Mouse (Mus musculus) lung, postnatal 4 days (tissue): ENCODE measurements around the gene Sfxn1.
A peak's percentile ranks its signal among the peaks of the same experiment; 100 is the strongest.

Experiments
- DNase-seq, 2 experiments: peaks; one replicate each; pipeline ENCODE4 v3.0.0; 2021

Sfxn1 gene

DNA sequence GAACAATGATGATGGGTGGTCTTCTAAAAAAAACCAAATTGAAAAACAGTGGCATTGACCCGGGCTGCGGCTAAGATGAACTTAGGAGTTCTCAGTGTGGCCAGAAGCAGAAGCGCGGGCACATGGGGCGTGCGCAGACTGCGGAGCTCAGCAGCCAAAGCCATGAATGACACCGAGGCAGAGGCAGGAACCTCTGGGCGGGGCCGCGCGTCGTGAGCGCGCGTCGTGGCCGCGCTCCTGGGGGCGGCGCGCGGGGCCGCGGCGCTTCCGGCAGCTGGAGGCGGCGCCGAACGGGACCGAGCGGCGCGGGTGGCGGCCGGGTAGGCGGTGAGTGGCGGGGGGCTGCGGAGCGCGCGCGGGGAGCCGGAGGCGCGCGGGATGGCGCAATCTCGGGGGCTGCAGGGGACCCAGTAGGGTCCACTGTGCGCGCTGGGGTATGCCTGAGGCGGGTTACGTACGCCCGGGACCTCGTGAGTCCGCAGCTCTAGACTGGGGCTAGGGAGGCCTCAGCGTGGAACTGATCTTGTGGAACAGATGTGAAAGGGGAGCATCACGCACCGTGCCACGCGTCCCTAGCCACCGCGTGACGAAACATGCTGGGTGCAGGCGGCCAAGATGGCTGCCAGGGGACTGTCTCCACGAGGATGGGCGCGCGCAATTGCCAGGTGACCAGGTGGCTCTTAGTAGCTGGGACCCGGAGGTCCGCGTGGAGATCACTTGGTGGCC, at the start of gene Sfxn1:
Gene Sfxn1, plus strand, starts transcription at position 264 of the 726 bp plus-strand sequence.
- DNase-seq = peak; percentile 76 to 83

DNA sequence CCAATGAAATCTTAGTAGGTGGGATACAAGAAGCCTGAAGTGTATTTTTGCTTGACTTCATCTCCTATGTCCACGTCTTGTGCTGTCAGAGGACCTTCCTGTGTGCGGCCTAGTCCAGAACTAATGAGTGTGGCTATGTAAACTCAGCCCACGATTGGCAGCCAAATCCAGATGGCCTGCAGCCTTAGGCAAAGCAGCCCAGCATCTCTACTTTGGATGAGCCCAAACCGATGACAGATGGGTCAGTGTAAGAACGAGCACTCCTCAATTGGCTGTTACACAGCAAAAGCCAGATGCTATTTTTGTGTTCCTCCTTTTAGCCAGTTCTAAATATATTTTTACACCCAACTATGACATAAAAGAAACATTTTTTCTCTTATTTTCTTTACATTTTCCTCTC, 48.4 kb upstream of the Sfxn1 start:
- DNase-seq = peak in 1 of 2 experiments; percentile 27

DNA sequence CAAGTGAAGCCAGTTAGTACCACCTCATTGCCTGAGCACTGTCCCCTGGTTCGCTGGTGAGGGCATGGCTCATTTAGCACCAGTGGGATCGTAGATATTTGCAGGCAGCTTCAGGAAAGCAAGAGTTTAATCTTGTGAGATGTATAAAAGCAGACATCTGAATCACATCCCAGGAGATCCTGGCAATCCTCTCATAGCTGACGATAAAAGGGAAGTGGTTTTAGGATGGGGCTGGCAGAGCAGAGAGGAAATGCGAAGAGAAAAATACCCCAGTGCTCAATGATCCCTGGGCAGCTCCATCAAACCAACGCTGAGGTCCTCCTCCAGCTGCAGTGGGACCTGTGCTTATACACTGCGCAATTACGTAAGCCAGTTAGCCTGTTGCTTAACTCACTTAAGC, 44.6 kb upstream of the Sfxn1 start:
- no peak for DNase-seq

DNA sequence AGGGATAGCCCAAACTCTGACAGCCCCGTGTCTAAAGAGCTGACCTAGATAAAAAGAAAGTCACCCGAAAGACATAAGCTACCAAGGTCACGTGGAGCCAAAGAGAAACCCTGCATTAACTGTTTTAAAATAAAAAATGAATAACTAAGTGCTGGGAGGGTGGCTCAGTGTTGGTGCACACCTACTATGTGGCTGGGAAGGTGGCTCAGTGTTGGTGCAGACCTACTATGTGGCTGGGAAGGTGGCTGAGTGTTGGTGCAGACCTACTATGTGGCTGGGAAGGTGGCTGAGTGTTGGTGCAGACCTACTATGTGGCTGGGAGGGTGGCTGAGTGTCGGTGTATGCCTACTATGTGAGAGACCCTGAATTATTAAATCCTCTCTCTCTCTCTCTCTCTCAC, 38.0 kb upstream of the Sfxn1 start:
- DNase-seq = no peak

DNA sequence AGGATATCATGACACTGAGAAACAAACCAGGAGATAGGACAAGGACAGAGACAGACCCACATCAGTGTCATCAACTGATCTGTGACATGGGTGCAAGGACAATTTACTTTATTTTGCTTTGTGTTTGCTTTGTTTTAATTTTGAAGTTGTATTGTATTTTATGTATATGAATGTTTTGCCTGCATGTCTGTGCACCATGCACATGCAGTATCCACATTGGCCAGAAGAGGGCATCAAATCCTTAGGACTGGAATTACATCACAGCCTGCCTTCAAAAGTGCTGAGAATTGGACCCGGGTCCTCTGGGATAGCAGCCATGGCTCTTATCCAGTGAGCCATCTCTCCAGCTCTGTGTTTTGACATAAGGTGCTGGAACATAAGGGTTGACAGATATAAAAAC, 36.1 kb upstream of the Sfxn1 start:
- DNase-seq = no peak

- no peak for DNase-seq
These were observed 33.7 kb upstream of the Sfxn1 start for GRCm38 (mm10) chr13:54037936-54038335.

DNA sequence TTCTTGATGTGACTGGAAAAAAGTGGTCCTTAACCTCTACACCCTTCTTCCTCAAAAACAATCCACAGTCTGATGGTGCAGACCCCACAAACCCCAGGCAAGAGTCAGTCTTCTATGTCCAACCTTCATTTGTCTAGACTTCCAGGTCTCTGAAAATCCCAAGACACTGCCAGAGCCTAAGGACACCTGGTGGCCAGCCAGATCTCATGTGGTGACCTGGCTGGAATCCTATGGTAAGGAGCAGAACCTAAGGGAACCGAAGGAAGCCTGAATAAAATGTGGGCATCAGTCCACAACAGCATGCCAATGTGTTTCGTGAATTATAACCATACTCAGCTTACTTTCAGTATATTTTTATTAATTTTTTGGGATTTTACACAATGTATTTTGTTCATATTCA, 31.4 kb upstream of the Sfxn1 start:
- no peak for DNase-seq

GRCm38 (mm10) chr13:54048679-54049352, 22.9 kb upstream of the Sfxn1 start:
- DNase-seq = no peak

DNA sequence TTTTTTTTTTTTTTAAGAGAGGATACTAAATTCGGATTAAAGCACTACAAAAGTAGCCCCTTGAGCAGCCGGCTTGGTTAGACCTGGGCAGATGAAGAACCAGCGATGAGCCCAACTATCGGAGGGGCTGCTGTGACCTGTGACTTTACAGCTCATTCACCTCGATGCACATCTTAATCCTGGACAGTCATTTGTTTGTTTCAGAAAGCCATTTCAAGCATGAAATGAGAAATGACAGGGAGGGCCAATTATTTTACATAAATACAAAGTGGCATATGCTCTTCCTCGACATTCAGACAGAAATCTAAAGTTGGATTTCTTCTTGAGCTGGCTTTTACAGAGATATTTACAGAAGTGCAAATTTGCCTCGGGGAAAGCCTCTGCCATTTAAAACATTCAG, 20.0 kb upstream of the Sfxn1 start:
- DNase-seq = no peak

- DNase-seq = no peak
These were observed 16.7 kb upstream of the Sfxn1 start for GRCm38 (mm10) chr13:54054962-54055361.

GRCm38 (mm10) chr13:54055448-54055861, 16.2 kb upstream of the Sfxn1 start, which contains the start of gene Drd1:
Gene Drd1, minus strand, starts transcription at chr13:54055705.
- DNase-seq = peak; percentile 56 to 60

- DNase-seq = no peak
These were observed 9.6 kb upstream of the Sfxn1 start for GRCm38 (mm10) chr13:54062068-54062467.

DNA sequence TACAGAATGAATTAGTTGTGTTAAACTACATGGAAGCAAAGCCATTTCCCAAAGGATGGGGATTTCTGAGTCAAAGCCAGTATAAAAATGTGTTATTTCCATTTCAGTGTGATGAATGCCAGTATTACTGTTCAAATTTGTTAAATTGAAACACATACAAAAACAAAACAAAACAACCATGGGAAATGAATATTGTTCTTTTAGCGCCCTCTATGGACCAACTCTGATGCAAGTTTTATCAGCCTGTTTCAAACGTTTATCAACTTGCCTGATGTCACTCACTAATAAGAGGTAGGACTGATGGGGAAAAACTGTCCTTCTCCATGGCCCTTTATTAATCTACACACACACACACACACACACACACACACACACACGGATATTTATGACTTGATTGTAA, 8.4 kb upstream of the Sfxn1 start:
- no peak for DNase-seq

DNA sequence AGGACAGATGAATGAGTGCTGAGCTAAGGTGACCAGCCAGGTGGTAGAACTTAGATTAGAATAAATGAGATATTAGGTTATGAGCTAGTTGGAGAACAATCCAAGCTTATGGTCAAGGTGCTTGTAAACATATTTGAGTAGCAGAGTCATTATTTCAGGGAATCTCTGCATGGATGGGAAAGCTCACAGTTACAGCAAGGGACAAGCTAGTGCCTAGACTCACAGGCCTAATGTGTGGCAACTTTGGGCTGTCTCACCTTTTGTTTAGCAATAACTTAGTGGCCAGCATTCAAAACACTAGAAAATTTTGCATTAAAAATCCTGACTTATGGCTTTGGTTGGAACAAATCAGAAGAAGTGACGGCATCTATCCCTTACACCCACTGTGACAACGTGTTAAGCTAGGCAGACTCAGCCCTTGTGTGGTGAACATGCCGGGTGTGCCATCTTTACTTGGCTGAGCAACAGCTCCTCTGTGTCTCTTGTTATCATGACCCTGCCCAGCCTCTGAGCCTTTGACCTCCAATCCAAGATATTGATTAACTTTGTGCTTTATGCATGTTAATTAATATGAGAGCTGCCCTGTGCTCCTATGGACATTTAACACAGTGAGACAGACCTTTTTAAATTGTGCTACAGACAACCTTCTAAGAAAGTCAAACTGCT, 5.5 kb upstream of the Sfxn1 start:
- no peak for DNase-seq

DNA sequence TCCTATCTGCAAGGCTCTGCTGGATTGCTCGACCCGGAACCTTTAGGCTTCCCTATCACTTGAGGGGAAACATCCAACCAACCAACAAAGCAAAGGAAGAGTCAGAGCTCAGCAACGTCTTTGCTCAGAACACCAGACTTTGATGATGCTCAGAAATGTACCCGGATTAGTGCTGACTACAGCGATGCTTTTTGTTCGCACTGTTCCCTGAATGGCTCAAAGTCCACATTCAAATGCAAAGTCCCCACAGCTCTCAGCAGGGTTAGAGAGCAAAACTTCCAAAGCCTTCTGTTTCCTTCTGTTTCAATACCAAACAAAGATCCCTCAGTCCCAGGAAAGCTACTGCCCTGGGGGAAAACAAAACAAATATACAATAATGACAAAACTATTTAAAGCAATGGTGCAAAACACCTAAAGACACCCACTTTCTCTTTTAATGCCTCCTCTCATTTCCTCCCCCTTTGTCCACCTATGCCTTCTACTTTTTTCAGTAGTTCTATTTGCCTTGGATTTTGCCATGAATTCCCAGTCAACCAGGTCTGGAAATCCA, 4.0 kb upstream of the Sfxn1 start:
- no peak for DNase-seq

DNA sequence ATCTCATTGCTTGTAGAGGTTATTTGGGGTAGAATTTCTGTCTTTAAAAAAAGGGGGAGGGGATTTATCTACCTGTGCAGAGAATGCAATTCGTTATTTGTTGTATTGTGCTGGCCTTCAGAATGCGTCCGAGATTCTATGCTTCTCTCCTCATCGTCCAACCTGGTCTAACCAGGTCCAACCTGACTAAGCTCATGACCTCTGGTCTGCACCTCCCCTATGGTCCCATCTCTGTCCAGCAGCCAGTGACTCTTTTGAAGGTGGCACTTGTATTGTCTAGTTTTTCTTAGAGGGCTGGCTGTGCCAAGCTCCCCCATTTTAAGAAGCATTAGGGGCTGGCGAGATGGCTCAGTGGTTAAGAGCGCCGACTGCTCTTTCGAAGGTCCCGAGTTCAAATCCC, 658 bp upstream of the Sfxn1 start:
- no peak for DNase-seq

GRCm38 (mm10) chr13:54072526-54073057, 923 bp downstream of the Sfxn1 start:
- DNase-seq = no peak

DNA sequence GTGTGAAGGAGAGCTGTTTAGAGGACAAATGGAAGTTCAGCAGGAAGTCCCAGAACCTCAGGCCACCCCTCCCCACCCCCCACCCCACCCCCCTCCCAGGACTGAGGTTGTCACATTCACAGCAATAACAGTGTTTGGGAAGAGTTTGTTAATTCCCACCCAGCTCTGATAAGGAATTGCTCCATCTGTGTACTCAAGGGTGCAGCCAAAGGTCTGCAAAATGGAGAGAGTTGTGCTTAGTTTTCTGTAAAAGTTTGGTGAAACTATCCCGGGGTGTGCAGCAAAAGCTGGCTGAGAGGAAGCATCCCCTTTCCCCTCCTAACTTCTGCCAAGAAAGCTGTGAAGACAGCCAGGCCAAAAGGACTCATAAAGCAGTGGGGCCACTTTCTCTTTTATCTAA, 1.4 kb downstream of the Sfxn1 start:
- peak; percentile 30 to 52 for DNase-seq

DNA sequence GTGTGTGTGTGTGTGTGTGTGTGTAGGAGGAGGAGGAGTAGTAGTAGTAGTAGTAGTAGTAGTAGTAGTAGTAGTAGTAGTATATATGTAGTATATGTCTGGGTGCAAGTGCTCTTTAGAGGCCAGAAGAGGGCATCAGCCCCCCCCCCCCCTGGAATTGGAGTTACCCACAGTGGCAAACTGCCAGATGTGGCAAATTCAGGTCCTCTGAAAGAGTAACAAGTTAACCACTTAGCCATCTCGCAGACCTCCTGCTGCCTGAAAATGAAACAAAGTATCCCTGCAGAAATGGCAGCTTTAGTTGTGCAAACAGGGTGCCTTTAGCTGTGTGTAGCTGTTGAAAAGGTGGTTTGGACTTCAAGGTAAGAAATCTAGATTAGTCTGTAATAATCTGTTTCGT, 1.8 kb downstream of the Sfxn1 start:
- DNase-seq = no peak

- DNase-seq = no peak
These were observed 3.7 kb downstream of the Sfxn1 start for GRCm38 (mm10) chr13:54075416-54075815.

GRCm38 (mm10) chr13:54076051-54076450, 4.4 kb downstream of the Sfxn1 start:
- no peak for DNase-seq

GRCm38 (mm10) chr13:54076762-54077460, 5.2 kb downstream of the Sfxn1 start:
- DNase-seq = no peak
